Mouse (Mus musculus) liver, embryonic 16.5 days (tissue): ENCODE results near the gene Zfp324. TPM values are rescaled to one million over a fixed set of nuclear protein-coding genes. Genes with fewer than 3 reads are reported as not detected.

Experiments used
- ATAC-seq: fragments of 200-750 bp; cut with Nextera tagmentation; 2 replicates; pipeline ENCODE4 v1.8.0; 2017; ENCODE audit warnings: low read depth, mild to moderate bottlenecking, moderate number of reproducible peaks, moderate library complexity
- H3K27ac ChIP-seq: fragments of 300-500 bp; sonication (generic); 2 replicates; pipeline ENCODE4 v1.5.1; 2014; ENCODE audit warnings: mild to moderate bottlenecking, low read length
- H3K27me3 ChIP-seq: fragments of 300-500 bp; sonication (generic); 2 replicates; pipeline ENCODE4 v1.6.1; 2014; ENCODE audit warnings: low read depth, low read length, mixed read lengths; ENCODE audit not compliant: control insufficient read depth, insufficient read depth
- H3K36me3 ChIP-seq: fragments of 300-500 bp; sonication (generic); 2 replicates; pipeline ENCODE4 v1.6.1; 2014; ENCODE audit warnings: mild to moderate bottlenecking; ENCODE audit not compliant: control insufficient read depth, insufficient read depth
- H3K4me1 ChIP-seq: fragments of 300-500 bp; sonication (generic); 2 replicates; pipeline ENCODE4 v1.6.1; 2014; ENCODE audit warnings: low read depth, low read length, mixed read lengths; ENCODE audit not compliant: control insufficient read depth
- H3K4me2 ChIP-seq: fragments of 300-500 bp; sonication (generic); 2 replicates; pipeline ENCODE4 v1.6.1; 2014; ENCODE audit warnings: low read depth, low read length, mixed read lengths
- H3K4me3 ChIP-seq: fragments of 300-500 bp; sonication (generic); 2 replicates; pipeline ENCODE4 v1.5.1; 2014; ENCODE audit warnings: low read depth, mild to moderate bottlenecking, low read length
- H3K9ac ChIP-seq: fragments of 300-500 bp; sonication (generic); 2 replicates; pipeline ENCODE4 v1.6.1; 2014; ENCODE audit warnings: low read depth, low read length
- H3K9me3 ChIP-seq: fragments of 300-500 bp; sonication (generic); replicated peaks from 2 replicates; pipeline ENCODE4 v1.6.1; 2016; ENCODE audit warnings: low read length; ENCODE audit not compliant: control insufficient read depth
- WGBS: fragments of 180-500 bp; shearing (Covaris S2); extraction: QIAGEN DNeasy Blood & Tissue Kit; methylation state at CpG from one replicate; pipeline ENCODE4 v1.1.7; 2014; ENCODE audit not compliant: insufficient replicate concordance; 5-methylcytosine and 5-hydroxymethylcytosine counted together
- polyA plus RNA-seq: library from polyadenylated mRNA; unstranded; fragments of >200 nt; fragmentation: Nextera tagmentation; extraction: Ambion mirVana; gene quantifications from 2 replicates; pipeline ENCODE4 v1.2.1, GENCODE M21; 2015

Gene Zfp324
- polyA plus RNA-seq, 1 experiment from 2014 or later = 2.6 TPM

- no peak for ATAC-seq
- WGBS = 63% methylated on average over 3 of the region's 3 CpGs
- Histone ChIP-seq H3K4me2 (peak within 1 kb of the TSS; percentile 19; the same call in 1 of the 2 replicates), H3K4me1 (peaks cover 4% of the 10 kb centered on the region; the same call in 1 of the 2 replicates), H3K27me3 (no peaks in the 10 kb centered on the region), H3K36me3 (no peaks in the 10 kb centered on the region), H3K4me3 (no peak within 1 kb of the TSS), H3K9ac (no peak within 1 kb of the TSS), H3K9me3 (no peaks in the 10 kb centered on the region), H3K27ac (peak within 1 kb of the TSS; percentile 58)
These were observed 33.2 kb downstream of the Zfp324 start, which contains the start of gene Trim28 for GRCm38 (mm10) chr7:12998851-12999250. Gene Trim28, plus strand, starts transcription at chr7:12999114.

GRCm38 (mm10) chr7:13001584-13001983 is 35.9 kb downstream of the Zfp324 start:
- ATAC-seq = peak; percentile 32; the same call in 1 of the 2 replicates
- Histone ChIP-seq H3K36me3 (peaks cover 7% of the 10 kb centered on the region), H3K4me3 (no peak overlapping the region), H3K4me1 (no peaks in the 10 kb centered on the region), H3K9me3 (no peaks in the 10 kb centered on the region), H3K4me2 (no peak overlapping the region), H3K9ac (no peak overlapping the region), H3K27me3 (no peaks in the 10 kb centered on the region), H3K27ac (no peak overlapping the region)
- WGBS = 40% methylated on average over 1 of the region's 1 CpGs

- WGBS = 69% methylated on average over 5 of the region's 5 CpGs
These were observed 37.7 kb downstream of the Zfp324 start for GRCm38 (mm10) chr7:13003380-13003779.

GRCm38 (mm10) chr7:13006011-13006410 is 40.4 kb downstream of the Zfp324 start:
- H3K9me3 ChIP-seq = no peaks in the 10 kb centered on the region
- no peak overlapping the region for H3K4me2 ChIP-seq
- no peak overlapping the region for H3K4me3 ChIP-seq
- no peak overlapping the region for H3K27ac ChIP-seq
- H3K27me3 ChIP-seq = no peaks in the 10 kb centered on the region
- H3K36me3 ChIP-seq = peaks cover 20% of the 10 kb centered on the region
- no peak for ATAC-seq
- no peak overlapping the region for H3K9ac ChIP-seq
- H3K4me1 ChIP-seq = peaks cover 11% of the 10 kb centered on the region
- WGBS = 89% methylated on average over 17 of the region's 17 CpGs

More at GRCm38 (mm10) chr7:13003380-13003779, 37.7 kb downstream of the Zfp324 start:
- H3K4me1 ChIP-seq = no peaks in the 10 kb centered on the region
- no peak for ATAC-seq
- H3K4me2 ChIP-seq = no peak overlapping the region
- H3K4me3 ChIP-seq = no peak overlapping the region
- peaks cover 20% of the 10 kb centered on the region for H3K36me3 ChIP-seq
- no peaks in the 10 kb centered on the region for H3K9me3 ChIP-seq
- no peaks in the 10 kb centered on the region for H3K27me3 ChIP-seq
- no peak overlapping the region for H3K9ac ChIP-seq
- no peak overlapping the region for H3K27ac ChIP-seq

GRCm38 (mm10) chr7:13006531-13006930 is 40.9 kb downstream of the Zfp324 start:
- no peak overlapping the region for H3K4me3 ChIP-seq
- ATAC-seq = no peak
- no peaks in the 10 kb centered on the region for H3K9me3 ChIP-seq
- H3K27me3 ChIP-seq = no peaks in the 10 kb centered on the region
- H3K27ac ChIP-seq = no peak overlapping the region
- peaks cover 11% of the 10 kb centered on the region for H3K4me1 ChIP-seq
- H3K9ac ChIP-seq = no peak overlapping the region
- H3K4me2 ChIP-seq = no peak overlapping the region
- H3K36me3 ChIP-seq = peaks cover 20% of the 10 kb centered on the region
- WGBS = 86% methylated on average over 10 of the region's 10 CpGs

GRCm38 (mm10) chr7:13007341-13008092 is 41.9 kb downstream of the Zfp324 start:
- H3K27ac ChIP-seq = no peak overlapping the region
- H3K9me3 ChIP-seq = no peaks in the 10 kb centered on the region
- peaks cover 20% of the 10 kb centered on the region for H3K36me3 ChIP-seq
- no peak for ATAC-seq
- no peak overlapping the region for H3K4me2 ChIP-seq
- H3K4me1 ChIP-seq = peaks cover 11% of the 10 kb centered on the region
- no peak overlapping the region for H3K4me3 ChIP-seq
- WGBS = 79% methylated on average over 57 of the region's 57 CpGs
- no peaks in the 10 kb centered on the region for H3K27me3 ChIP-seq
- no peak overlapping the region for H3K9ac ChIP-seq

- peak overlapping the region; percentile 86 for H3K9ac ChIP-seq
- H3K9me3 ChIP-seq = no peaks in the 10 kb centered on the region
- H3K36me3 ChIP-seq = peaks cover 20% of the 10 kb centered on the region
- H3K4me3 ChIP-seq = peak overlapping the region; percentile 86
- peak overlapping the region; percentile 97 for H3K4me2 ChIP-seq
- WGBS = under 1% methylated on average over 42 of the region's 42 CpGs
- ATAC-seq = peak; percentile 84
- peak overlapping the region; percentile 96 for H3K27ac ChIP-seq
- H3K27me3 ChIP-seq = no peaks in the 10 kb centered on the region
- H3K4me1 ChIP-seq = peaks cover 19% of the 10 kb centered on the region
These were observed 43.7 kb downstream of the Zfp324 start for GRCm38 (mm10) chr7:13009143-13010004.

- Histone ChIP-seq H3K9ac (peak within 1 kb of the TSS; percentile 86), H3K27me3 (no peaks in the 10 kb centered on the region), H3K4me1 (peaks cover 20% of the 10 kb centered on the region), H3K4me2 (peak within 1 kb of the TSS; percentile 97), H3K36me3 (peaks cover 20% of the 10 kb centered on the region), H3K9me3 (no peaks in the 10 kb centered on the region), H3K4me3 (peak within 1 kb of the TSS; percentile 86), H3K27ac (peak within 1 kb of the TSS; percentile 96)
- WGBS = 18% methylated on average over 26 of the region's 26 CpGs
- peak; percentile 86 for ATAC-seq
These were observed 44.6 kb downstream of the Zfp324 start, which contains the start of gene Zbtb45 for GRCm38 (mm10) chr7:13010005-13010908. Gene Zbtb45, minus strand, starts transcription at chr7:13010034.
